Mouse (Mus musculus): Measurements from ENCODE around the gene Ccdc65. TPM values are rescaled to one million over a fixed set of nuclear protein-coding genes. Genes with fewer than 3 reads are reported as not detected.

The Ccdc65 gene
- total RNA-seq, 4 experiments from 2014 or later, result 0.41 to 1.1 (median 0.84) TPM

Other genes starting within 250 kb of the Ccdc65 start
- not detected for gene OR5BS1P, start 238.3 kb upstream of the Ccdc65 start, total RNA-seq (2022)
- gene Lalba, start 225.5 kb upstream of the Ccdc65 start, total RNA-seq (2022), result not detected
- gene Olfr279, start 215.8 kb upstream of the Ccdc65 start, total RNA-seq (2022), result not detected
- 10 to 100 TPM; 77.7 to 87.7 (median 81.1) TPM for gene Kansl2, start 173.9 kb upstream of the Ccdc65 start, total RNA-seq (2022)
- 10 to 100 TPM; 26.7 to 34.8 (median 30.0) TPM for gene Ccnt1, start 137.3 kb upstream of the Ccdc65 start, total RNA-seq (2022)
- gene 4930415O20Rik, start 137.2 kb upstream of the Ccdc65 start, total RNA-seq (2022), result 1 to 10 TPM; 1.6 to 4.2 (median 2.3) TPM
- 100 to 1,000 TPM; 136 to 213 (median 183) TPM for gene Adcy6, start 98.1 kb upstream of the Ccdc65 start, total RNA-seq (2022)
- gene Cacnb3, start 77.4 kb upstream of the Ccdc65 start, total RNA-seq (2022), result 1 to 10 TPM; 2.0 to 2.8 (median 2.6) TPM
- gene Ddx23, start 45.3 kb upstream of the Ccdc65 start, total RNA-seq (2022), result 10 to 100 TPM; 53.2 to 61.7 (median 56.4) TPM
- gene Rnd1, start 30.7 kb upstream of the Ccdc65 start, total RNA-seq (2022), result 1 to 10 TPM in 3 of 4 experiments, under 1 TPM in 1; 1.00 to 2.1 (median 1.2) TPM
- 1 to 10 TPM; 5.6 to 9.4 (median 7.7) TPM for gene Fkbp11, start 20.0 kb downstream of the Ccdc65 start, total RNA-seq (2022)
- gene Arf3, start 55.0 kb downstream of the Ccdc65 start, total RNA-seq (2022), result 10 to 100 TPM; 18.0 to 20.9 (median 19.1) TPM
- under 1 TPM in 3 of 4 experiments, not detected in 1; 0.16 to 0.44 (median 0.26) TPM for gene Wnt10b, start 69.9 kb downstream of the Ccdc65 start, total RNA-seq (2022)
- not detected for gene Wnt1, start 81.7 kb downstream of the Ccdc65 start, total RNA-seq (2022)
- under 1 TPM; 0.63 to 0.84 (median 0.72) TPM for gene Ddn, start 101.3 kb downstream of the Ccdc65 start, total RNA-seq (2022)
- gene Prkag1, start 123.3 kb downstream of the Ccdc65 start, total RNA-seq (2022), result 100 to 1,000 TPM in 2 of 4 experiments, 10 to 100 TPM in 2; 96.7 to 129 (median 109) TPM
- gene Kmt2d, start 163.0 kb downstream of the Ccdc65 start, total RNA-seq (2022), result 10 to 100 TPM; 54.7 to 66.1 (median 59.8) TPM
- gene Rhebl1, start 186.3 kb downstream of the Ccdc65 start, total RNA-seq (2022), result 1 to 10 TPM; 1.2 to 2.8 (median 1.9) TPM
- 1 to 10 TPM in 2 of 4 experiments, under 1 TPM in 2; 0.72 to 1.6 (median 1.0) TPM for gene Dhh, start 190.3 kb downstream of the Ccdc65 start, total RNA-seq (2022)
- 10 to 100 TPM in 2 of 4 experiments, 1 to 10 TPM in 2; 7.3 to 12.2 (median 10.0) TPM for gene Lmbr1l, start 210.0 kb downstream of the Ccdc65 start, total RNA-seq (2022)
- gene Tuba1b, start 226.4 kb downstream of the Ccdc65 start, total RNA-seq (2022), result 100 to 1,000 TPM; 106 to 156 (median 115) TPM
- gene Gm49450, start 245.3 kb downstream of the Ccdc65 start, total RNA-seq (2022), result not detected
- gene Tuba1a, start 245.5 kb downstream of the Ccdc65 start, total RNA-seq (2022), result 10 to 100 TPM; 37.4 to 83.6 (median 67.3) TPM

Measured in heart, adult 8-10 months (tissue).